Mouse (Mus musculus): ENCODE measurements around the gene Grm1. TPM values are rescaled to one million over a fixed set of nuclear protein-coding genes. Genes with fewer than 3 reads are reported as not detected.

The Grm1 gene
- total and polyA plus RNA-seq, 2 experiments from 2014 or later = 13.9 to 29.8 TPM

DNA sequence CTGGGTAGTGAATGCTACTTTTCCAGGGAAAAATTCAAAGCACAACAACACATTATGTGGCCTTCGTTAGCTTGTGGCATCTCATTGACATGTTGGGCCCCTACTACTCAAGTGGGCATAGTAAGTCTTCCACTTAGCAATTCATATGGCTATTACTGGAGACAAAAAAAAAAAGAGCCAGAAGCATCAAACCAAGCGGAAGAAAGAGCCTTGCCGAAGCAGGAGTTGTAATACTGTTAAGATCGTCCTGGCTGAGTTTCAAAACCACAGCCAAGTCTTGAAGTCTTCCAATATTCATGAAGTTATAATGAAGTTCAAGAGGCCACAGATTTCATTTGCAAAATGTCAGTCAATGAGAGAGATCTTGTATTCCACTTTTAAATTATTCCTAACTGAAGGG lies 319.1 kb downstream of the Grm1 start:
- WGBS = 49% methylated on average over 4 of the region's 4 CpGs
- Histone ChIP-seq H3K4me2 (ENCODE audit: low read depth, low read length) (no peak overlapping the region), H3K27ac (no peak overlapping the region), H3K9me3 (ENCODE audit: low read length) (no peaks in the 10 kb centered on the region), H3K4me3 (ENCODE audit: low read length) (no peak overlapping the region), H3K36me3 (ENCODE audit: insufficient read depth, low read length) (no peaks in the 10 kb centered on the region), H3K27me3 (ENCODE audit: insufficient read depth, low read length) (no peaks in the 10 kb centered on the region), H3K9ac (replicated peaks; ENCODE audit: low read length) (no peak overlapping the region), H3K4me1 (ENCODE audit: insufficient read depth, low read length) (no peaks in the 10 kb centered on the region)
- ATAC-seq (no peak), DNase-seq (ENCODE audit: low spot score) (peak; percentile 63)
- TF ChIP-seq CTCF (IDR thresholded peaks at IDR 0.05; ENCODE audit: low read depth) = no peak

DNA sequence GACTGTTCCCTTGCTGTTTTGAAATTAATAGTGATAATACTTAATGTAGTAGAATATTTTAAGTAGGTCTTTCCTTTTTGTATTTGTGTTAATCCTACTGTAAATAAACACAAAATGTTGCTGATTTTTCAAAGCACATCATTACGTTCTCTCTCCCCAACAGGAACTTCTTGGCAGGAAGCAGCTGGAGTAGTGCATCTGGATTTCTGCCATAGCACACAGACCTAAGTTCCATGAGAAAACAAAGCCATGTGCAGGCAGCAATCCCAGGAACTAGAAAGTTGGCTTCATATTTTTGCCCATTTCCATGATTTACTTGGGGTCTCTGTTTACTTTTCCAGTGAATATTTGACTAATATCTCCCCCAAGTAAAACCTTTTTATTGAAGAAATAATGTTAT lies 320.9 kb downstream of the Grm1 start:
- DNase-seq (ENCODE audit: low spot score) = peak; percentile 40
- 48% methylated on average over 1 of the region's 1 CpGs for WGBS

DNA sequence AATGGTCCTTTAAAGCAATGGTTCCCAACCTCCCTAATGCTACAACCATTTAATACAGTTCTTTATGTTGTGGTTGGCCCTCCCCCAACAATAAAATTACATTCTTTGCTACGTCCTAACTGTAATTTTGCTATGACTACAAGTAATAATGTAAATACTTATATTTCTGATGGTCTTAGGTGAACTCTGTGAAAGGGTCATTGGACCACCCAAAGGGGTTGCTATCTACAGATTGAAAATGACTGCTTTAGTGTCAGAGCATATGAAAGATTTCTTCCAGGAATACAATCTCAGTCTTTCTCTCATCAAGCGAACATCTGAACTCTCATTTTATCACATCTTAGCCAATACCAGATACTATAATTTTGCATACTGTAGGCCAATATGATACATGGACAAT lies 321.4 kb downstream of the Grm1 start:
- H3K27ac ChIP-seq = no peak overlapping the region
- no peak for ATAC-seq
- no peak overlapping the region for H3K9ac ChIP-seq (replicated peaks; ENCODE audit: low read length)
- H3K36me3 ChIP-seq (ENCODE audit: insufficient read depth, low read length) = no peaks in the 10 kb centered on the region
- H3K9me3 ChIP-seq (ENCODE audit: low read length) = no peaks in the 10 kb centered on the region
- DNase-seq (ENCODE audit: low spot score) = no peak
- no peak overlapping the region for H3K4me2 ChIP-seq (ENCODE audit: low read depth, low read length)
- no peak for TF ChIP-seq CTCF (IDR thresholded peaks at IDR 0.05; ENCODE audit: low read depth)
- no peaks in the 10 kb centered on the region for H3K27me3 ChIP-seq (ENCODE audit: insufficient read depth, low read length)
- H3K4me1 ChIP-seq (ENCODE audit: insufficient read depth, low read length) = no peaks in the 10 kb centered on the region
- no peak overlapping the region for H3K4me3 ChIP-seq (ENCODE audit: low read length)
- WGBS = 81% methylated on average over 2 of the region's 2 CpGs

More for the DNA sequence above, 320.9 kb downstream of the Grm1 start:
- Histone ChIP-seq H3K9me3 (ENCODE audit: low read length) (no peaks in the 10 kb centered on the region), H3K4me2 (ENCODE audit: low read depth, low read length) (no peak overlapping the region), H3K9ac (replicated peaks; ENCODE audit: low read length) (no peak overlapping the region), H3K4me1 (ENCODE audit: insufficient read depth, low read length) (no peaks in the 10 kb centered on the region), H3K27me3 (ENCODE audit: insufficient read depth, low read length) (no peaks in the 10 kb centered on the region), H3K36me3 (ENCODE audit: insufficient read depth, low read length) (no peaks in the 10 kb centered on the region), H3K27ac (no peak overlapping the region), H3K4me3 (ENCODE audit: low read length) (no peak overlapping the region)
- no peak for TF ChIP-seq CTCF (IDR thresholded peaks at IDR 0.05; ENCODE audit: low read depth)
- ATAC-seq = no peak

DNA sequence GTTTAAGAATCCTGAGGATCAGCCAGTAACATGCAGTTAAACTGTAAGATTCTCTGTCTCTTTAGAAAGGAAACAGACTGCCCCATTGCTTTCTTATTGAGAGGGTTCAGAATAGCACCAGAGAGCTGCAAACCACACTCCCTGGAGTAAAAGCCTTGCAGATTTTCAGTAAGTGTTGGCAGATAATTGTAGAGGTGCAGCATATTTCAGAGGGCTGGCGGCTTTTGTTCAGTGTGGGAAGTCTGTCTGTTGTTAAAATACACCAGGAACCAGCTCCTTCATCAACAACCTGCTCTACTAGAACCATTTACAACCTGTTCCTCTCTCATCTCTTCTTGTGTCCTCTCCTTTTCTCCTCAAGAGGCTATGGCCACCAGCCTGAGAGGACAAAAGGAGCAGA lies 331.1 kb downstream of the Grm1 start:
- Histone ChIP-seq H3K9ac (replicated peaks; ENCODE audit: low read length) (no peak overlapping the region), H3K4me3 (ENCODE audit: low read length) (no peak overlapping the region), H3K27me3 (ENCODE audit: insufficient read depth, low read length) (no peaks in the 10 kb centered on the region), H3K9me3 (ENCODE audit: low read length) (no peaks in the 10 kb centered on the region), H3K36me3 (ENCODE audit: insufficient read depth, low read length) (no peaks in the 10 kb centered on the region), H3K4me2 (ENCODE audit: low read depth, low read length) (no peak overlapping the region), H3K27ac (no peak overlapping the region), H3K4me1 (ENCODE audit: insufficient read depth, low read length) (no peaks in the 10 kb centered on the region)
- 78% methylated on average over 1 of the region's 1 CpGs for WGBS
- no peak for ATAC-seq
- no peak for TF ChIP-seq CTCF (IDR thresholded peaks at IDR 0.05; ENCODE audit: low read depth)
- DNase-seq (ENCODE audit: low spot score) = no peak

DNA sequence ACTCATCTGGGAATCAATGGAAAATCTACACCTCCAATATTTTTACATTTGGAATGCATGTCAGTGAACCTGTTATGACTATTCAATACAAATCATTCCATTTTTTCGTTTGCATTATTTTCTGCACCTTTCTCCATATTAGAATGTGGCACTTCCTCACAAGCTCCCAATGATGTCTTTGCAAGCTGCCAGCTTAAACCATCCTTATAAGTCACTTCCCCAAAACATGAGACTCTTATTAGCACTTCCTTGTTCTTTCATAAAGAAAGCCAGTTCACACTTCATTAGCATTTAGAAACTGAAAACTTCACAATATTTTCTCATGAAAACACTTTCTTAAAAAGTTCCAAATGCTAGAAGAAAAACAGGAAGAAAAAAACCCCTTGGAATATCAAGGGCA lies 338.1 kb downstream of the Grm1 start:
- no peaks in the 10 kb centered on the region for H3K9me3 ChIP-seq (ENCODE audit: low read length)
- H3K4me3 ChIP-seq (ENCODE audit: low read length) = no peak overlapping the region
- H3K27me3 ChIP-seq (ENCODE audit: insufficient read depth, low read length) = no peaks in the 10 kb centered on the region
- 56% methylated on average over 1 of the region's 1 CpGs for WGBS
- TF ChIP-seq CTCF (IDR thresholded peaks at IDR 0.05; ENCODE audit: low read depth) = no peak
- H3K27ac ChIP-seq = no peak overlapping the region
- no peak overlapping the region for H3K9ac ChIP-seq (replicated peaks; ENCODE audit: low read length)
- no peaks in the 10 kb centered on the region for H3K36me3 ChIP-seq (ENCODE audit: insufficient read depth, low read length)
- H3K4me2 ChIP-seq (ENCODE audit: low read depth, low read length) = no peak overlapping the region
- no peaks in the 10 kb centered on the region for H3K4me1 ChIP-seq (ENCODE audit: insufficient read depth, low read length)
- DNase-seq (ENCODE audit: low spot score) (no peak), ATAC-seq (no peak)

DNA sequence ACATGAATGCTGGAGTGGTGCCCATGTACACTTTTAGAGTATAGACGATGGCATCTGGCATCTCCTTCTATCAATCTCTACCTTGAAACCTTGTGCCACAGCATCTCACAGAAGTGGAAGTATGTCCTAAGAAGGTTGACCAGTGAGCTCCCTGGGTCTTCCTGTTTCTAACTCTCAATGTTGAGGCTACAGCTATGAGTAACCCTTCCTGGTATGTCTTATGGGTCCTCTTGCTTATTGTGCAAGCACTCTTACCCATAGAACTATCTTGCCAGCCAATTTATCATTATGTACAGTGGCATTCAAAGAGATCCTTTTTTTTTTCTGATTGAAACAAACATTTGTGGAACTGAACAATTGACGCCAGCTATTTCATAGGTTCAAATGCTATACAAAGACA lies 340.0 kb downstream of the Grm1 start:
- H3K4me2 ChIP-seq (ENCODE audit: low read depth, low read length) = no peak overlapping the region
- no peaks in the 10 kb centered on the region for H3K36me3 ChIP-seq (ENCODE audit: insufficient read depth, low read length)
- H3K27ac ChIP-seq = no peak overlapping the region
- no peak overlapping the region for H3K4me3 ChIP-seq (ENCODE audit: low read length)
- H3K9me3 ChIP-seq (ENCODE audit: low read length) = no peaks in the 10 kb centered on the region
- TF ChIP-seq CTCF (IDR thresholded peaks at IDR 0.05; ENCODE audit: low read depth) = no peak
- H3K27me3 ChIP-seq (ENCODE audit: insufficient read depth, low read length) = no peaks in the 10 kb centered on the region
- WGBS = 89% methylated on average over 2 of the region's 2 CpGs
- H3K9ac ChIP-seq (replicated peaks; ENCODE audit: low read length) = no peak overlapping the region
- H3K4me1 ChIP-seq (ENCODE audit: insufficient read depth, low read length) = no peaks in the 10 kb centered on the region
- DNase-seq (ENCODE audit: low spot score) (no peak), ATAC-seq (no peak)

DNA sequence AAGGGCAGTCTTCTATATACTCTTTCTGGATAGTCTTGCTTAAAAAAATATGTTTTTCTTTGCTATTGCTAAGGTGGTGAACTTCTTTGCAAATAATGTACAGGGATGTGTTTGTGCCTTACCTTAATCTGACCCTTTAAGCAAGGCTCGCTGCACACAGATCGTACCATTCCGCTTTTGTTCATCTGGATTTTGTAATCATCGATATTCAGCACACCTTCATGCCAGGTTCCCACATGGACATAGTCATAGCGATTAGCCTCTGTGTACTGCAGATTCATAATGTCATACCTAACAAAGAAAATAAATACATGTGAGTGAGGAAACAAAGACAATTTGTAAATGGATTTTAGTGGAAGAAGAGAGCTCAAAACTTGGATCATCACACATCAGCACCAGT lies 340.8 kb downstream of the Grm1 start:
- H3K9ac ChIP-seq (replicated peaks; ENCODE audit: low read length) = no peak overlapping the region
- no peaks in the 10 kb centered on the region for H3K9me3 ChIP-seq (ENCODE audit: low read length)
- H3K27me3 ChIP-seq (ENCODE audit: insufficient read depth, low read length) = no peaks in the 10 kb centered on the region
- no peak for ATAC-seq
- TF ChIP-seq CTCF (IDR thresholded peaks at IDR 0.05; ENCODE audit: low read depth) = no peak
- no peaks in the 10 kb centered on the region for H3K36me3 ChIP-seq (ENCODE audit: insufficient read depth, low read length)
- no peak overlapping the region for H3K4me3 ChIP-seq (ENCODE audit: low read length)
- H3K4me1 ChIP-seq (ENCODE audit: insufficient read depth, low read length) = no peaks in the 10 kb centered on the region
- H3K27ac ChIP-seq = no peak overlapping the region
- H3K4me2 ChIP-seq (ENCODE audit: low read depth, low read length) = no peak overlapping the region
- DNase-seq (ENCODE audit: low spot score) = no peak
- 96% methylated on average over 5 of the region's 5 CpGs for WGBS

Data from hindbrain, postnatal 0 days (tissue).